Mouse (Mus musculus) heart, embryonic 10.5 days (tissue): ENCODE data around the gene Snd1. TPM values are rescaled to one million over a fixed set of nuclear protein-coding genes. Genes with fewer than 3 reads are reported as not detected.

Experiments
- DNase-seq: peaks from one replicate; pipeline ENCODE4 v3.0.0-alpha.2; 2017; ENCODE audit warnings: low spot score
- H3K27ac ChIP-seq: fragments of 300-500 bp; sonication (generic); 2 replicates; pipeline ENCODE4 v1.5.1; 2016; ENCODE audit warnings: mild to moderate bottlenecking
- H3K27me3 ChIP-seq: fragments of 300-500 bp; sonication (generic); 2 replicates; pipeline ENCODE4 v1.6.1; 2016; ENCODE audit warnings: mild to moderate bottlenecking; ENCODE audit not compliant: poor library complexity, insufficient read depth, severe bottlenecking
- H3K36me3 ChIP-seq: fragments of 300-500 bp; sonication (generic); 2 replicates; pipeline ENCODE4 v1.6.1; 2016; ENCODE audit warnings: mild to moderate bottlenecking, moderate library complexity
- H3K4me1 ChIP-seq: fragments of 300-500 bp; sonication (generic); 2 replicates; pipeline ENCODE4 v1.6.1; 2016; ENCODE audit warnings: mild to moderate bottlenecking
- H3K4me3 ChIP-seq: fragments of 300-500 bp; sonication (generic); 2 replicates; pipeline ENCODE4 v1.5.1; 2016; ENCODE audit warnings: mild to moderate bottlenecking, moderate library complexity
- H3K9me3 ChIP-seq: fragments of 300-500 bp; sonication (generic); 2 replicates; pipeline ENCODE4 v1.6.1; 2016; ENCODE audit warnings: mild to moderate bottlenecking, moderate library complexity
- WGBS: fragments of 180-500 bp; shearing (Covaris S2); methylation state at CpG from one replicate; pipeline ENCODE4 v1.1.7; 2016; 5-methylcytosine and 5-hydroxymethylcytosine counted together
- polyA plus RNA-seq: library from polyadenylated mRNA; unstranded; fragments of >200 nt; fragmentation: Nextera tagmentation; extraction: Ambion mirVana; gene quantifications from 2 replicates; pipeline ENCODE4 v1.2.1, GENCODE M21; 2016

Gene Snd1
- polyA plus RNA-seq, 1 experiment from 2014 or later, result 120 TPM

DNA sequence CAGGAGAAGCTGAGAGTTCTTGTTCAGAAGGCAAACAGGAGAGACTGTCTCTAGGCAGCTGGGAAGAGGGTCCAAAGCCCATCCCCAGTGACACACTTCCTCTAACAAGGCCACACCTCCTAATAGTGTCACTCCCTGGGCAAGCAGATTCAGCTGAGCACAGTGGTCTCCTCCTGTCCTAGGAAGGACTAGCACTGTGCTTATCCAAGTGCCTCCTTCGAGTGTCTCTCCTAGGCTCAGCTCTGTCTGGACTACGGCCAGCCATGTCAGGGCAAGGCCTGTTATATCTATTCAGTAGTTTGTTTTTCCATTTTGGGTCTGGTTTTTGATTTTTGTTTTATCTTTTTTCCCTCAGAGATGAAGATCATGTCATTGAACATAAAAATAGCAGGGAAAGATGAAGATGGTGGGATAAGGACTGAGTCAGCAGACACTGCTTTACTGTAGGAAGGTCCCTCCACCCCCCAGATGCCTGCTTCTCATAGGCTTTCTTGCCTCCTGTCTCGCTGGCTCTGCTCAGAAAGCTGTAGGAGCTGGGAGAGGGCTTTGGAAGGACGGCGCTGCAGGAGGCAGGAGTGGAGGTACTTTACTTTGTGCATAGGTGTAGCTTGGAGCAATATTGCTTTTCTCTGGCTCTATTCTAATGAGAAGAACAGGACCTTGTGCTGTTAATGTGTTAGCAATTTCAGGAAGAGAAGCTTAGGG is 86.5 kb downstream of the Snd1 start:
- DNase-seq, result no peak
- peaks cover 15% of the 10 kb centered on the region; the same call in 1 of the 2 replicates for H3K36me3 ChIP-seq
- no peaks in the 10 kb centered on the region for H3K4me1 ChIP-seq
- H3K4me3 ChIP-seq, result no peak overlapping the region
- no peak overlapping the region for H3K27ac ChIP-seq
- WGBS, result 73% methylated on average over 5 of the region's 5 CpGs
- no peaks in the 10 kb centered on the region for H3K27me3 ChIP-seq
- H3K9me3 ChIP-seq, result no peaks in the 10 kb centered on the region

DNA sequence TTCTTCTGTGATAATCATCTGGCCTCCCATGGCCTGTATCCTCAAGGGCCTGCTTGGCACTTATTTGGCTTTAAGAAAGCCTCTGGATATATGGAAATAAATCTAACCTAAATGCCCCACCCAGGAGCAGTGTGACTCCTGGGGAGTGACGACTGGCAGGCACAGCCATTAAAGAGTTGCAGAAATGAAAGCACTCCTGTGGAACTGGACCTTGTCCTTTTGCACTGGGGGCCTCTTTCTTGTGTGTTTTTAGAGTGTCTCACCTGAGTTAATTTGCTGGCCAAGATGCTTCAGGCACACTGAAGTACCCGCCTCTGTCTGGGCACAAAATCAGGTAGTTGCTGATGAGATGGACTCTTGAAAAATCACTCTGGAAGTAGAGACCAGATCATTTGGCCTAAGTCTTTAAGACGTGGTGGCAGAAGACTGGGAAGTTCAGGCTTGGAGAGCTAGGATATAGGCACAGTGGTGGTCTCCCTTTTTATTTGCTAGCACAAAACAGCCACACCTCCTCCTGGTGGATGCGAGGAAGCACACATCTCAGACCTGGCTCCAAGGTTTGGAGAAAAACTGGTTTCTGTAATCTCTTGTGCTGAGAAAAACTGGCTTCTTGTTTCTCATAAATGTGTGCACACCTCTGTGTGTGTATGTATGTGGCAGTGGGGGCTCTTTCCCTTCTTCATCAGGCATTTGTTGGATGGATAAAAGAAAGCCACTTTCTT is 87.5 kb downstream of the Snd1 start:
- Histone ChIP-seq H3K27ac (no peak overlapping the region), H3K9me3 (no peaks in the 10 kb centered on the region), H3K4me3 (no peak overlapping the region), H3K27me3 (no peaks in the 10 kb centered on the region), H3K4me1 (no peaks in the 10 kb centered on the region), H3K36me3 (peaks cover 15% of the 10 kb centered on the region; the same call in 1 of the 2 replicates)
- DNase-seq, result no peak
- 88% methylated on average over 4 of the region's 4 CpGs for WGBS

DNA sequence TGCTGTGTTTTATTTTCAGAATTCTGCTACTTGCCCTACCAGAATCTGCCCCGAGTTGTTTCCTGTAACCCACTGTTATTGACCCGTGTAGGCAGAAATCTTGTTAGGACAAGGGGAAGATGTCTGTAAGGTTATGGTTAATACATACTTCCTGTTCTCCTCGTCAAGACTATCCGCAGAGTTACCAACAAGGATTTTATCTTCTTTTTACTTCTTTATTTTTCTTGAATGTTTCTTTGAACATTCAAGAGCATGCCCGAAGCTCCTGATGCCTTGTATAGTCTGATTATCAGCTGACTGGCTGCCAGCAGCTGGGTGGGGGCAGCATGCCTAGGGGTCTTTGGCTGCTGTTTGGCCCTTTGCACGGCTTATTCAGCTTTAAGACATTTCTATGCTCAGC is 93.0 kb downstream of the Snd1 start:
- DNase-seq, result no peak
- 82% methylated on average over 6 of the region's 6 CpGs for WGBS
- Histone ChIP-seq H3K4me1 (peaks cover 5% of the 10 kb centered on the region; the same call in 1 of the 2 replicates), H3K27me3 (no peaks in the 10 kb centered on the region), H3K4me3 (no peak overlapping the region), H3K36me3 (peaks cover 7% of the 10 kb centered on the region; the same call in 1 of the 2 replicates), H3K9me3 (no peaks in the 10 kb centered on the region), H3K27ac (no peak overlapping the region)

DNA sequence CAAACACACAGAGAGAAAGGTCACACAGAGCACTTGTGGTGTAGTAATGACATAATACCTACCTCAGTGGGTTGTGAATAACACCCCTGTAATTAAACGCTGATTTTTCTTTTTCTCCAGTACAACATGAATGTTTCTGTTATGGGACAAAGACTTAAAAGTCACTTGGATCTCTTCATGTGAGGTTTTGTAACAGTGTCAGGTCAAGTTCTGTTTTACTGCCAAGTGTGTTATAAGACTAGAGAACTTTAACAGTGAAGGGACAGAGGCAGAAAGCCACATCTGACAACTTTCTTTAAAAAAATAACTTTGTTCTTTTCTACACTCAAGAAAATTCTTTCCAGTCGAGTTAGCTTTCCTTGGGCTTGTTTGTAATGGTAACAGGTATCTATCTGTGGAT is 97.0 kb downstream of the Snd1 start:
- Histone ChIP-seq H3K27me3 (no peaks in the 10 kb centered on the region), H3K9me3 (no peaks in the 10 kb centered on the region), H3K4me1 (peaks cover 17% of the 10 kb centered on the region; the same call in 1 of the 2 replicates), H3K27ac (no peak overlapping the region), H3K4me3 (no peak overlapping the region), H3K36me3 (no peaks in the 10 kb centered on the region)
- no peak for DNase-seq
- 75% methylated on average over 2 of the region's 2 CpGs for WGBS

DNA sequence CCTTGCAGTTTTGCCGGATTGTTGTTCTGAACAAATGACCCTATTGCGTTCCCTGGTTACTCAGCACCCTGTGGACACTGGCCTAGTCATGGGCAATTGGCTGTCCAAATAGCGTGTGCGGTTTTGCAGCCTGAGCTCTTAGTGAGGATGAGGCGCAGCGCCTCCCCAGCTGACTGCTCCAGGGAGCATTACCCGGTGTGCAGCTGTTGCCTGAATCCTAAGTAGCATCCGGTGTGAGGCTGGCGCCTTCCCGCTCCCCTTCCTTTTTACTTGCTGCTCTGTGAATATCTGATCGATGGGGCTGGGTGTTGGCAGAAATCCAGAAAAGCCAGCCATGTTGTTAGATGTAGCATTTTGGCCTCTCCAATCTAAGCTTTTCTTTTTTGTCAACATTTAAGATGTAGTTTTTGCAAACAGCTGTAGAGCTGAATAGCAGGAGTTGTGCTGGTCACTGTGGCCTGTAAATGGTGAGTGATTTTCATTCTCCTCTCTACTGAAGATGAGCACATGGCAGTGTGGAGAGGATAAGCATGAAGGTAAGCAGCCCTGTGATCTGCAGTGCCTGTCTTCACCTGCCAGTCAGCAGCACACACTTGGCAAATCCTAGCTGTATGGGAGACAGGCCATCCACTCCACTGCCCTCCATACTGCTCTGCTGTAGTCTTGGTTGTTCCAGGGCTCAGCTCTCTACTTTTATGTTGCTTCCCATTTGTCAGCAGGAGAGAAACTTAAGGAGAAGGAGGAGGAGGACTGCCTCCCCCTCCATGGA is 98.2 kb downstream of the Snd1 start:
- DNase-seq, result no peak
- 79% methylated on average over 11 of the region's 11 CpGs for whole genome bisulfite sequencing
- no peak overlapping the region for H3K27ac ChIP-seq
- H3K36me3 ChIP-seq, result no peaks in the 10 kb centered on the region
- no peak overlapping the region for H3K4me3 ChIP-seq
- H3K4me1 ChIP-seq, result peaks cover 17% of the 10 kb centered on the region; the same call in 1 of the 2 replicates
- no peaks in the 10 kb centered on the region for H3K27me3 ChIP-seq
- H3K9me3 ChIP-seq, result no peaks in the 10 kb centered on the region

DNA sequence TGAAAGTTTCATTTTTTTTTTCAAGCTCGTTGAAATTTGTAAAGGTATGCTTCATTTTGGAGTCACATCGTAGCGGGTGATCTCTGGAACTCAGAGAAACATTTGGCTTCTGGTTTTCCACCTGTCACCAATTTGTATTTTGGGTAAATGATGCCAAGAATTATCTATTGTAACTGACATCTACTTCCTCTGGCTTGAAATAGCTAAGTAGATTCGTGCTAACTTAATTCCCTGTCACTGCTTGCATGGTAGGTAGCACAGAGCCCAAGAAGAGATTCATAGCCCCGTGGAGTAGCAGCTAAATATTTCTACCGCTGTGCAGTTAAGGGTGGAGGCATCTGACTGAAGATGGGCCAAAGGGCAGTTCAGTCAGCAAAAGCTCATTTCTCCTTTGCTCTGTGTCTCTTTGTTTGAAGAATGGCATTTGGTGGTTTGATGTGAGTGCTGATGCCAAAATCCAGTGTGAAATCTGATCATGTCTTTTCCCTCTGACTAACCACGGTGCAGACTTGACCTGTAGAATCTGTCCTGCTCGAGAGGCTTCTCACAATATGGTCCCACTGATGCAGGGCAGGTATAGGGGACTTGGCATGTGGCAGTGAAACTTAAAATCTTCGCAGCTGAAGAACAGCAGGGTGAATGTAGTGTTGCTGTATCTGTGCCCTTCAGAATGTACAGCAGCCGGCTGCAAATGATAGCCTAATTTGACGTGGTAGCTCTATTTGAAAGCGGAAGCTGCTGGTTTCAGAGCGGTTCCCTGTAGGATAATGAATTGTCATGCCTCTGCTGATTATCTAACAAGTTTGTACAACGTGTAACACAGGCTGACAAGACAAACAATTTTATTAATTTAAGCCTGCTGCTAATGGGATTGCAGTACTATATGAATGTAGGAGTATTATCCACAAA is 101.7 kb downstream of the Snd1 start:
- no peak overlapping the region for H3K4me3 ChIP-seq
- peaks cover 17% of the 10 kb centered on the region; the same call in 1 of the 2 replicates for H3K4me1 ChIP-seq
- H3K27me3 ChIP-seq, result no peaks in the 10 kb centered on the region
- no peaks in the 10 kb centered on the region for H3K9me3 ChIP-seq
- DNase-seq, result no peak
- 77% methylated on average over 14 of the region's 14 CpGs for WGBS
- H3K27ac ChIP-seq, result no peak overlapping the region
- no peaks in the 10 kb centered on the region for H3K36me3 ChIP-seq

DNA sequence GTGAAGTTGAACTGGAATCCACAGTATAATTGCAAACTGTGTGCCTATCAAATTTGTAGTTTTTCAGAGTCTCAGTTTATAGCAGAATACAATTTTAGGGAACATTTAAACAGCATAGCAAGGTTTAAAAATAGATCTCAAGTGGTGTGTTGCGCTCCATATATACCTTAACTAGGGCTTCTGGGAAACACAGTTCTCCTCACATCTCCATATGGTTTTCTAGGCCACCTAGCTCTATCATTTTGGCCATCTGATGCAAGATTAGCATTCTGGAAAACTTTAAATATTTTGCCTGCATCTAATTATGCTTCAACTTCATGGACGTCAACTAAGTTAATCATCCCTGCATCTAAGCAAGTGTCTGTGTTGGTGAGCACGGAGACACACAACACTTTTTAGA is 107.9 kb downstream of the Snd1 start:
- 94% methylated on average over 3 of the region's 3 CpGs for WGBS
- no peak overlapping the region for H3K4me3 ChIP-seq
- no peaks in the 10 kb centered on the region for H3K9me3 ChIP-seq
- H3K4me1 ChIP-seq, result no peaks in the 10 kb centered on the region
- no peaks in the 10 kb centered on the region for H3K27me3 ChIP-seq
- H3K36me3 ChIP-seq, result no peaks in the 10 kb centered on the region
- H3K27ac ChIP-seq, result no peak overlapping the region
- DNase-seq, result no peak

DNA sequence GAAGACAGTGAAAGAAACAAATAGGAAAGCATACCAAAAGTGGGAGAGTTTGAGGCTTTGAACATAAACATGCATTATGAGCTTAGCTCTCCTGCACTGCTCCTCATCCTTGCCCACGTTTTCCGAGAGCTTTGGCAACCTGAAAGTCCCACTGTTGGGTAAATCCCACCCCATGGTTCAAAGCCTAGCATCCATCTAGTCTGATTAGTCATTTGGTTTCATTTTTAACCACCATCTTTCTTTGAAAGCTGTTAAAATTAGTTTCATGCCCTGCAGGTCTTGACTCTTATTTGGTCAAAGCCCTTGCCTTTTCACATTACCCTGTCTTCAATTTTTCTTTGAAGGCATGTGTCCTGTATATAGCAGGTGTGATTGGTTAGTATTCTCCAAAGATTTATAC is 108.5 kb downstream of the Snd1 start:
- Histone ChIP-seq H3K27me3 (no peaks in the 10 kb centered on the region), H3K4me1 (no peaks in the 10 kb centered on the region), H3K4me3 (no peak overlapping the region), H3K9me3 (no peaks in the 10 kb centered on the region), H3K27ac (no peak overlapping the region), H3K36me3 (no peaks in the 10 kb centered on the region)
- no peak for DNase-seq
- WGBS, result 89% methylated on average over 2 of the region's 2 CpGs

DNA sequence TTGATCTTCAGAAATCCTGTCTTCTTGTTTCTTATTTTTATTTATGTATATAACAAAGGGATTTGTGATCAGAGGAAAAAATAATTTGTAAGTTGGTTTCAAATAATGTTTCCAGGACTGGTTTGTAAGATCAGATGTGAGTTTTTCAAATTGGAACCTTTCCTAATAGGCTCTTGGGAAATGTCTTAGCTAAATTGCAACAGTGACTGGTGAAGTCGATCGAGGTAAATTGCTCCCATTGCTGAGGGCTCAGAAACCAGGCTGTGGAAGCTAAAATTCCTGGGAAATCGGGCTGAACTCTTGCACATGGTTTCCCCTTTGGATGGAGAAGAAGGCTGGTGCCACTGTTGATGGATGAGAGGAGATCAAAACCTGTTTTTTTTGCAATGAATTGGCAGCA is 111.9 kb downstream of the Snd1 start:
- Histone ChIP-seq H3K4me1 (no peaks in the 10 kb centered on the region), H3K36me3 (peaks cover 3% of the 10 kb centered on the region; the same call in 1 of the 2 replicates), H3K9me3 (no peaks in the 10 kb centered on the region), H3K27ac (no peak overlapping the region), H3K4me3 (no peak overlapping the region), H3K27me3 (no peaks in the 10 kb centered on the region)
- WGBS, result 94% methylated on average over 3 of the region's 3 CpGs
- no peak for DNase-seq

DNA sequence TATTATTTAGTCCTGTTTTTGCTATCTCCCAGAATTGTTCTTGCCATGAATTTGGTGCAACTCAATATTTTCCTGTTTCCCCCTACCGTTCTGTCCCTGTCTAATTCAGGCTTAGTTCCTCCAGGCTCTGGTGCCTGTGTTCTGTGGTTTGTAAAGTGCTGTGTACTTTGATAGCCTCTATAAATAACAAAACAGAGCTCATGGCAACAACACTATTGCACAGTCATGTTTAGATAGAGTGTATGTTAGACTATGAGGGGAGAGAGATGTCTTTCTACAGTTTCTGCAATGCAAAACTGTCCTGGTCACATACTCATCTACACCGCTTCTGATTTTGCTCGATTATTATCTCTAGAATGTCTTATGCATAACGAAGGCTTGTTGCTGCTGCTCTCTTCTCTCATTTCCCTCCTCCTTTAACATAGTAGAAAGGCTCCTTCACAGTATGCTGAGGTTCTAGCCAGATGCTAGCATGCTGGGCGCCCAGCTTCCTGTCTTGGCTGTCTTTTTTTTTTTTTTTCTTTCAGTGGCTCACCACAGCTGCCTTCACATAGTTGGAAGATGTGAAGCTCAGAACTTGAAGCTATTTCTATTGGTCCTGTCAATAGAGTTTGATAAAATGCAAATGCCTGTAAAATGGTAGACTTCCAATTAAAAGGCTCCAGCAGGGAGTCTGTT is 113.7 kb downstream of the Snd1 start:
- 88% methylated on average over 5 of the region's 5 CpGs for WGBS
- no peaks in the 10 kb centered on the region for H3K27me3 ChIP-seq
- H3K9me3 ChIP-seq, result no peaks in the 10 kb centered on the region
- no peak overlapping the region for H3K4me3 ChIP-seq
- H3K36me3 ChIP-seq, result peaks cover 6% of the 10 kb centered on the region; the same call in 1 of the 2 replicates
- no peaks in the 10 kb centered on the region for H3K4me1 ChIP-seq
- no peak for DNase-seq
- H3K27ac ChIP-seq, result no peak overlapping the region

DNA sequence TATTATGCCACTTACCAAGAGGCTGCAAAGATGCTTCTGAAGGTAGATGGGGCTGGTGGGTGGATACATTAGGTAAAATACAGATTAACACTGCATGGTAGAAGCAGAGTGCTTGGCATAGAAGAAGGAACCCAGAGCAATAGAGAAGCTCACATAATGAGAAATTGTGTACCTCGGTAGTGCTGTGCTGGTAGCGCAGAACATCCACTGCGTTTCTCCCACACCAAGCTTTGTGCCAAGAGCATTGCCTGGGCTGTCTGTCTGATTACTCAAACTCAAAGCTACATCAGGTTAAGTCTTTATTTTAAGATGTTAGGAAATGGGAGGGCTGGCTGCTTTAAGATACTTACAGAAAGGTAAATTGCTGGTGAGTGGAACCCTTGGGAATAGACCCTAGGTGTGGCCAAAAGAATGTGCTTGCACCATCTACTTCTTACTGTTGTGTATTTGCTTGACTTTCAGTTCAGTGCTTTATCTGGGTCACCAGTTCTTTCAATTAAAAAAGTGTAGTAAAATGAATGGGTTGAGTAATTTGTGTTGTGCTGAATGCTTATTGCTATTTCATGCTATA is 117.5 kb downstream of the Snd1 start:
- Histone ChIP-seq H3K36me3 (peaks cover 6% of the 10 kb centered on the region; the same call in 1 of the 2 replicates), H3K27me3 (no peaks in the 10 kb centered on the region), H3K4me3 (no peak overlapping the region), H3K4me1 (no peaks in the 10 kb centered on the region), H3K27ac (no peak overlapping the region), H3K9me3 (no peaks in the 10 kb centered on the region)
- no peak for DNase-seq
- WGBS, result 95% methylated on average over 3 of the region's 3 CpGs
